Mouse (Mus musculus) embryonic fibroblast, embryonic 13.5 days (primary cell): ENCODE results near the gene Fstl1. TPM values are rescaled to one million over a fixed set of nuclear protein-coding genes. Genes with fewer than 3 reads are reported as not detected.

Source experiments
- H3K27ac ChIP-seq: 2 replicates; pipeline ENCODE4 v1.5.1; 2012; ENCODE audit warnings: low read length, control low read depth, inconsistent platforms; ENCODE audit not compliant: insufficient read depth
- H3K4me1 ChIP-seq: 2 replicates; pipeline ENCODE4 v1.6.1; 2011; ENCODE audit warnings: low read length; ENCODE audit not compliant: control insufficient read depth, insufficient read depth
- H3K4me3 ChIP-seq: 2 replicates; pipeline ENCODE4 v1.5.1; 2011; ENCODE audit warnings: mild to moderate bottlenecking, control low read depth, low read length; ENCODE audit not compliant: insufficient read depth
- CTCF ChIP-seq: IDR thresholded peaks from 2 replicates; pipeline ENCODE4 v1.5.1; 2011; ENCODE audit warnings: mild to moderate bottlenecking, control low read depth, low read length, moderate library complexity, borderline replicate concordance; ENCODE audit not compliant: insufficient read depth
- POLR2A ChIP-seq: IDR thresholded peaks from 2 replicates; pipeline ENCODE4 v1.6.1; 2011; ENCODE audit warnings: low read depth, mild to moderate bottlenecking, control low read depth, low read length, moderate library complexity
- polyA plus RNA-seq: library from polyadenylated mRNA; stranded (reverse); fragments of >200 nt; gene quantifications from 2 replicates; pipeline ENCODE4 v1.2.4, GENCODE M21; 2011; ENCODE audit warnings: low read depth; ENCODE audit not compliant: missing spikeins, insufficient read length

Fstl1 gene
- polyA plus RNA-seq, 1 experiment = 1,394 TPM

GRCm38 (mm10) chr16:37753809-37754208 is 22.9 kb upstream of the Fstl1 start:
- Histone ChIP-seq H3K4me3 (no peak overlapping the region), H3K4me1 (no peaks in the 10 kb centered on the region; the same call in 1 of the 2 replicates), H3K27ac (no peak overlapping the region)
- TF ChIP-seq POLR2A (no peak), CTCF (no peak)

GRCm38 (mm10) chr16:37754483-37754882 is 22.2 kb upstream of the Fstl1 start:
- Histone ChIP-seq H3K27ac (no peak overlapping the region), H3K4me3 (no peak overlapping the region), H3K4me1 (no peaks in the 10 kb centered on the region; the same call in 1 of the 2 replicates)
- TF ChIP-seq POLR2A = no peak
- no peak for TF ChIP-seq CTCF

GRCm38 (mm10) chr16:37757223-37757622 is 19.4 kb upstream of the Fstl1 start:
- Histone ChIP-seq H3K27ac (no peak overlapping the region), H3K4me3 (no peak overlapping the region), H3K4me1 (no peaks in the 10 kb centered on the region; the same call in 1 of the 2 replicates)
- TF ChIP-seq CTCF (no peak), POLR2A (no peak)

GRCm38 (mm10) chr16:37763797-37764196 is 12.9 kb upstream of the Fstl1 start:
- no peak overlapping the region for H3K27ac ChIP-seq
- no peak for TF ChIP-seq POLR2A
- no peak for TF ChIP-seq CTCF
- no peak overlapping the region for H3K4me3 ChIP-seq
- H3K4me1 ChIP-seq = no peaks in the 10 kb centered on the region

DNA sequence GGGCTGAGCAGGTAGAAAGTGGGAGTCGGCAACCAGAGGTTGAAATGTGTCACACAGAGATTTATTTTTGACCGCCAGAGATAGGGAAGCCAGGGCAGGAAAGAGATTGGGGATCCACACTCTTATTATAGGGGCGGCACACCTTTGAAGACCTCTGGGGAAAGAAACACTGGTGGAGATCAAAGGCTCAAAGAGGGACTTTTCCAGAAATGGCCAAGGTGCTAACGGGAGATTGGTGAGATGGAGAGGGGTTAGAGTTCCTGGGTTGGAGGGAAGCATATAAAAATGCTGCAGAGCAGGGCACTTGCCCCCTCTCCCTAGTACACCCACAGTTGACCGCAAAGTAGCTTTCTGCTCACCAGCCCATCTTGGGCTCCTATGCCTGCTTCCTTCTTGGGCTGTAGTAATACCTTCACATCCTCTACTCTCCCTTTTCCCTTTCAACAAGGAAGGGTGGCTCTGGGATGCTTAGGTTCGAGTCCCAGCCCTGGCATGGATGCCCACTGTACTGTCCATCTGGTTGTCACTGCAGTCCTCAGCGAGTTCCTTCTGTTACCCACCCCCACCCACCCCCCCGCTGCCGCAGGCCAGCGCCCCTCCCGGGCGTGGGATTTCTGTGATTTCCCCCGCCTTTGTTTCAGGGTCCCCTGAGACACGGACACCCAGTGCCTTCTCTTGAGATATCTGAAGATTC is 360 bp upstream of the Fstl1 start:
- TF ChIP-seq POLR2A (no peak), CTCF (no peak)
- Histone ChIP-seq H3K27ac (no peak overlapping the region), H3K4me3 (peak overlapping the region; percentile 96), H3K4me1 (no peaks in the 10 kb centered on the region; the same call in 1 of the 2 replicates)

- peak overlapping the region; percentile 96 for H3K4me3 ChIP-seq
- no peak for TF ChIP-seq CTCF
- peak; percentile 61; the same call in 1 of the 2 replicates for TF ChIP-seq POLR2A
- H3K4me1 ChIP-seq = no peaks in the 10 kb centered on the region; the same call in 1 of the 2 replicates
- H3K27ac ChIP-seq = peak overlapping the region; percentile 93
Measured at GRCm38 (mm10) chr16:37777796-37778475, 1.3 kb downstream of the Fstl1 start.

- peak overlapping the region; percentile 93 for H3K27ac ChIP-seq
- H3K4me1 ChIP-seq = no peaks in the 10 kb centered on the region; the same call in 1 of the 2 replicates
- peak overlapping the region; percentile 96 for H3K4me3 ChIP-seq
- TF ChIP-seq POLR2A (no peak), CTCF (no peak)
Measured at GRCm38 (mm10) chr16:37778529-37778928, 1.9 kb downstream of the Fstl1 start.

GRCm38 (mm10) chr16:37779651-37780280 is 3.1 kb downstream of the Fstl1 start:
- peaks cover under 1% of the 10 kb centered on the region; the same call in 1 of the 2 replicates for H3K4me1 ChIP-seq
- H3K27ac ChIP-seq = peak overlapping the region; percentile 60
- H3K4me3 ChIP-seq = peak overlapping the region; percentile 50
- TF ChIP-seq CTCF (no peak), POLR2A (no peak; the same call in 1 of the 2 replicates)

- TF ChIP-seq CTCF (no peak), POLR2A (no peak)
- peaks cover 6% of the 10 kb centered on the region for H3K4me1 ChIP-seq
- H3K27ac ChIP-seq = peak overlapping the region; percentile 60
- peak overlapping the region; percentile 22 for H3K4me3 ChIP-seq
Measured at GRCm38 (mm10) chr16:37780386-37780785, 3.7 kb downstream of the Fstl1 start.

DNA sequence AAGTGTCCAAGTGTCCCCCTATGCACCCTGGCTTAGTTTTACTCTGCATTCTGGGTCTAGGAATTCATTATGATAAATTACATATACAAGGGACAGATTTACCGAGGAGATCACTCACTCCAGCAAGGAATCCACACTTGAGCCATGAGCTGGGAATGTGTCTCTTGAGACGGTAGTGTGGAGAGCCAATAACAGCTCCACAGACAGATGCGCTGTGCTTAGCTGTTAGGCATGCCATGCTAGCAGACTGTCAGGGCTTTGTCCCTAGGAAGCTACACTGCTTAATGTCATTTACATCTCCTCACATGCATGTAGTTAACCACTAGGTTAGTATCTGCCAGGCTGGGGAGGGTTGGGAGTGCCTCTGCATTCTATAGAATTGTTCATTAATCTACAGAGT is 4.2 kb downstream of the Fstl1 start:
- TF ChIP-seq POLR2A (0 out of 2 replicates have a peak, but pooled peaks have one; percentile 14), CTCF (no peak)
- H3K4me3 ChIP-seq = peak overlapping the region; percentile 22; the same call in 1 of the 2 replicates
- peaks cover 10% of the 10 kb centered on the region for H3K4me1 ChIP-seq
- H3K27ac ChIP-seq = peak overlapping the region; percentile 60
